Mouse (Mus musculus): Measurements from ENCODE around the gene Enox2.

Enox2 gene

GRCm38 (mm10) chrX:48985653-48986052 is 302.4 kb downstream of the Enox2 start:
- no peak for DNase-seq

- DNase-seq, result no peak
Measured at GRCm38 (mm10) chrX:48984451-48984850, 303.6 kb downstream of the Enox2 start.

Measured in kidney, postnatal 4 days (tissue).